In the genomic region with DNA sequence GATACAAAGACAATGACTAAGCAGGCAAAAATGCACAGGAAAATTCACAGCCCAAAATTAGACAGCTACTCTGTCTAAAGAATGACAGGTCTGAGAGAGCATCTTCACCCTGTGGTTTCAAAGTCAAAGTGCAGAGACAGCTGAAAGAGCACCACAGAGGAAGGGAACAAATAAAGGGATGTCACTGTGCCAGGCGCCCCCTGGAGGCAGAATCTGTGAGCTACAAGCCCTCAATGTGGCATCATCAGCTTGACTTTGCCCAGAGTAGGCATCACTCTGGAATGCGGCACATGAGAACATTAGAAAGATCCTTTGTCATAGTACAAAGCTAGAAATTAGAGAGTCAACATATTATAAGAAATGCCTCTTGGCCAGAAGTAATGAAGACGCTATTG, we compare ENCODE assay signal across 8 mouse cellular contexts. TPM values are rescaled to one million over a fixed set of nuclear protein-coding genes. Genes with fewer than 3 reads are reported as not detected.
DNase-seq lines count a peak whose midpoint lies in the region.

No protein-coding gene starts in this region.

- intact Hi-C loops in left cerebral cortex, postnatal 36 days (cut with DNase I) = no loop called here

- DNase-seq in cerebellum, postnatal 10 days = peak; percentile 76 to 81
- no peak for DNase-seq in cerebellum, adult 11 months
- peak; percentile 21 for DNase-seq in left cerebral cortex, adult 11 months (ENCODE audit: low spot score)
- DNase-seq in left cerebral cortex, postnatal 36 days (ENCODE audit: low spot score in 2 of 2) = no peak
- DNase-seq in adrenal gland, adult 2 months = peak; percentile 52
- DNase-seq in kidney, postnatal 10 days = peak; percentile 62
- DNase-seq in lung, postnatal 36 days = peak; percentile 65
- DNase-seq in thymus, postnatal 0 days (ENCODE audit: low spot score) = peak; percentile 59

RNA-seq across cellular contexts. Expression of gene Suclg2, which starts 49.3 kb away (rescaled TPM):
- total RNA-seq in left cerebral cortex, postnatal 36 days (2021) = 10 to 100 TPM; 15.9 to 17.6 TPM
- 100 to 1,000 TPM; 121 to 173 TPM for total RNA-seq in adrenal gland, adult 2 months (2021)
- polyA plus RNA-seq in adrenal gland, adult 2 months (2012; rRNA removed) = 16.9 and 23.0 TPM in 2 replicates
- 36.6 and 38.4 TPM in 2 replicates for polyA plus RNA-seq in thymus, postnatal 0 days (2015; fragmentation: Nextera tagmentation; extraction: Ambion mirVana)

Comparison
In these comparisons a context has a peak if more than half of its experiments do, and no peak if none do; other contexts are left out.
1. DNase-seq: peak in cerebellum, postnatal 10 days (2 of 2), left cerebral cortex, adult 11 months (single experiment), adrenal gland, adult 2 months (single experiment), kidney, postnatal 10 days (single experiment), lung, postnatal 36 days (single experiment) and thymus, postnatal 0 days (single experiment); none in cerebellum, adult 11 months (single experiment) and left cerebral cortex, postnatal 36 days (0 of 2).
2. RNA of gene Suclg2, which starts 49.3 kb away (total RNA-seq): 121 to 173 TPM in adrenal gland, adult 2 months; 15.9 to 17.6 TPM in left cerebral cortex, postnatal 36 days; every median in the first group is over 4 times any median in the second.